Mouse (Mus musculus): Measurements from ENCODE around the gene Bhlha15. TPM values are rescaled to one million over a fixed set of nuclear protein-coding genes. Genes with fewer than 3 reads are reported as not detected.
A peak's percentile ranks its signal among the peaks of the same experiment; 100 is the strongest.

Bhlha15 gene
- total RNA-seq (2021), result under 1 TPM in 1 of 2 experiments, not detected in 1; 0.32 TPM
- long read RNA-seq, experiment 1, result 0 reads
- long read RNA-seq, experiment 2, result 0 reads

- no peak for DNase-seq
These were observed at the start of gene Bhlha15 for GRCm38 (mm10) chr5:144189950-144190583. Bhlha15 (plus strand) TSS chr5:144190286.

GRCm38 (mm10) chr5:144143531-144143930, 46.6 kb upstream of the Bhlha15 start:
- no peak for DNase-seq

GRCm38 (mm10) chr5:144146898-144147297, 43.2 kb upstream of the Bhlha15 start:
- DNase-seq, result no peak

GRCm38 (mm10) chr5:144149530-144149929, 40.6 kb upstream of the Bhlha15 start:
- DNase-seq, result no peak

GRCm38 (mm10) chr5:144151270-144151669, 38.8 kb upstream of the Bhlha15 start:
- DNase-seq, result no peak

GRCm38 (mm10) chr5:144154528-144154927, 35.6 kb upstream of the Bhlha15 start:
- DNase-seq, result peak; percentile 53

GRCm38 (mm10) chr5:144158604-144159003, 31.5 kb upstream of the Bhlha15 start:
- peak; percentile 57 for DNase-seq

- DNase-seq, result no peak
These were observed 30.9 kb upstream of the Bhlha15 start for GRCm38 (mm10) chr5:144159137-144159536.

- no peak for DNase-seq
These were observed 27.8 kb upstream of the Bhlha15 start for GRCm38 (mm10) chr5:144162080-144162812.

- DNase-seq, result no peak
These were observed 27.1 kb upstream of the Bhlha15 start for GRCm38 (mm10) chr5:144162813-144163517.

GRCm38 (mm10) chr5:144165756-144166155, 24.3 kb upstream of the Bhlha15 start:
- DNase-seq, result no peak

GRCm38 (mm10) chr5:144169275-144169975, 20.7 kb upstream of the Bhlha15 start:
- no peak for DNase-seq

- DNase-seq, result no peak
These were observed 16.4 kb upstream of the Bhlha15 start for GRCm38 (mm10) chr5:144173648-144174047.

- DNase-seq, result no peak
These were observed 11.9 kb upstream of the Bhlha15 start for GRCm38 (mm10) chr5:144178216-144178615.

GRCm38 (mm10) chr5:144181249-144181648, 8.8 kb upstream of the Bhlha15 start:
- no peak for DNase-seq

- no peak for DNase-seq
These were observed 7.4 kb upstream of the Bhlha15 start for GRCm38 (mm10) chr5:144182542-144183247.

GRCm38 (mm10) chr5:144183248-144183559, 6.9 kb upstream of the Bhlha15 start:
- no peak for DNase-seq

GRCm38 (mm10) chr5:144183647-144184335, 6.3 kb upstream of the Bhlha15 start:
- DNase-seq, result peak; percentile 39

GRCm38 (mm10) chr5:144184350-144185045, 5.6 kb upstream of the Bhlha15 start:
- DNase-seq, result no peak

GRCm38 (mm10) chr5:144188422-144188821, 1.7 kb upstream of the Bhlha15 start:
- no peak for DNase-seq

- DNase-seq, result no peak
These were observed 759 bp upstream of the Bhlha15 start for GRCm38 (mm10) chr5:144189327-144189726.
